Mouse (Mus musculus) MEL (cell line): ENCODE measurements at regions not wholly inside any gene's neighbourhood (a gene's known extent, or its start where the extent isn't known, plus 50 kb on each side); places are given as distances from the start of the nearest gene placed in this dataset.

Experiments
- CTCF ChIP-seq, 3 experiments: IDR thresholded peaks in 2 of 3; conservative IDR thresholded peaks in 1 of 3; 2 replicates each; pipeline ENCODE4 v1.5.1; 2011 to 2012; ENCODE audit warnings: low read length in 3 of 3, low read depth in 2 of 3, mild to moderate bottlenecking in 2 of 3, improper control_type of control experiment in 1 of 3, inconsistent platforms in 1 of 3, mixed read lengths in 1 of 3, moderate library complexity in 1 of 3; ENCODE audit not compliant: control insufficient read depth in 1 of 3, insufficient read depth in 1 of 3, poor library complexity in 1 of 3, severe bottlenecking in 1 of 3
- E2F4 ChIP-seq: IDR thresholded peaks from 2 replicates; pipeline ENCODE4 v1.6.1; 2011; ENCODE audit warnings: low read depth, low read length, improper control_type of control experiment, borderline replicate concordance
- GATA1 ChIP-seq: IDR thresholded peaks from 2 replicates; pipeline ENCODE4 v1.6.1; 2011; ENCODE audit warnings: low read depth, low read length, improper control_type of control experiment
- MAX ChIP-seq: IDR thresholded peaks from 2 replicates; pipeline ENCODE4 v1.6.1; 2011; ENCODE audit warnings: low read length, improper control_type of control experiment
- NELFE ChIP-seq: IDR thresholded peaks from 2 replicates; pipeline ENCODE4 v1.6.1; 2011; ENCODE audit warnings: low read depth, low read length, improper control_type of control experiment
- POLR2A ChIP-seq, 2 experiments: IDR thresholded peaks; 2 replicates each; pipeline ENCODE4 v1.6.1; 2011 to 2012; ENCODE audit warnings: low read length in 2 of 2, mild to moderate bottlenecking in 2 of 2, control low read depth in 1 of 2, improper control_type of control experiment in 1 of 2, low read depth in 1 of 2, moderate library complexity in 1 of 2; ENCODE audit not compliant: control insufficient read depth in 1 of 2, insufficient read depth in 1 of 2, poor library complexity in 1 of 2
- RAD21 ChIP-seq: IDR thresholded peaks from 2 replicates; pipeline ENCODE4 v1.6.1; 2011; ENCODE audit warnings: mild to moderate bottlenecking, low read depth, low read length, improper control_type of control experiment
- TAL1 ChIP-seq: IDR thresholded peaks from 2 replicates; pipeline ENCODE4 v1.6.1; 2012; ENCODE audit warnings: mild to moderate bottlenecking, inconsistent platforms, low read length, moderate library complexity, mixed read lengths
- USF1 ChIP-seq: IDR thresholded peaks from 2 replicates; pipeline ENCODE4 v1.6.1; 2014; ENCODE audit warnings: low read depth, mild to moderate bottlenecking, inconsistent platforms, low read length, improper control_type of control experiment, moderate library complexity
- ZNF384 ChIP-seq: IDR thresholded peaks from 2 replicates; pipeline ENCODE4 v1.6.1; 2012; ENCODE audit warnings: low read depth, mild to moderate bottlenecking, inconsistent platforms, low read length, improper control_type of control experiment

- TF ChIP-seq POLR2A (IDR thresholded peaks at IDR 0.05; ENCODE audit: control insufficient read depth in 1 of 2, insufficient read depth in 1 of 2, low read depth in 1 of 2, low read length in 2 of 2, poor library complexity in 1 of 2) (no peak), GATA1 (no peak), RAD21 (no peak), NELFE (no peak), E2F4 (no peak), ZNF384 (no peak), TAL1 (no peak), MAX (no peak), CTCF (IDR thresholded peaks at IDR 0.05 in 2 of 3, conservative IDR thresholded peaks at IDR 0.05 in 1 of 3; ENCODE audit: control insufficient read depth in 1 of 3, insufficient read depth in 1 of 3, low read depth in 2 of 3, low read length in 3 of 3, poor library complexity in 1 of 3, severe bottlenecking in 1 of 3) (no peak), USF1 (no peak)
These were observed 83.9 kb upstream of the Prokr2 start for GRCm38 (mm10) chr2:132468957-132469642.
